Mouse (Mus musculus): ENCODE measurements at regions not wholly inside any gene's neighbourhood (a gene's known extent, or its start where the extent isn't known, plus 50 kb on each side); places are given as distances from the start of the nearest gene placed in this dataset.

- no peak for TF ChIP-seq TAL1 (IDR thresholded peaks at IDR 0.05; ENCODE audit: low read length)
- no peak for TF ChIP-seq GATA1 (IDR thresholded peaks at IDR 0.05; ENCODE audit: low read length)
These were observed 161.6 kb downstream of the Cetn3 start for GRCm38 (mm10) chr13:81944469-81944868.

All from erythroblast, embryonic 14.5 days (primary cell).